Mouse (Mus musculus) small intestine, adult 2 months (tissue): Measurements from ENCODE around the gene 5730596B20Rik.

Source experiments
- CTCF ChIP-seq: fragments of 200-500 bp; IDR thresholded peaks from 2 replicates; pipeline ENCODE4 v1.5.1; 2012; ENCODE audit warnings: low read depth, mild to moderate bottlenecking, control low read depth, inconsistent platforms, low read length, moderate library complexity, mixed read lengths; ENCODE audit not compliant: insufficient replicate concordance, insufficient read length; ENCODE audit errors: extremely low read depth
- POLR2A ChIP-seq: fragments of 200-500 bp; IDR thresholded peaks from 2 replicates; pipeline ENCODE4 v1.6.1; 2012; ENCODE audit warnings: low read depth, mild to moderate bottlenecking, control low read depth, inconsistent platforms, low read length, moderate library complexity

DNA sequence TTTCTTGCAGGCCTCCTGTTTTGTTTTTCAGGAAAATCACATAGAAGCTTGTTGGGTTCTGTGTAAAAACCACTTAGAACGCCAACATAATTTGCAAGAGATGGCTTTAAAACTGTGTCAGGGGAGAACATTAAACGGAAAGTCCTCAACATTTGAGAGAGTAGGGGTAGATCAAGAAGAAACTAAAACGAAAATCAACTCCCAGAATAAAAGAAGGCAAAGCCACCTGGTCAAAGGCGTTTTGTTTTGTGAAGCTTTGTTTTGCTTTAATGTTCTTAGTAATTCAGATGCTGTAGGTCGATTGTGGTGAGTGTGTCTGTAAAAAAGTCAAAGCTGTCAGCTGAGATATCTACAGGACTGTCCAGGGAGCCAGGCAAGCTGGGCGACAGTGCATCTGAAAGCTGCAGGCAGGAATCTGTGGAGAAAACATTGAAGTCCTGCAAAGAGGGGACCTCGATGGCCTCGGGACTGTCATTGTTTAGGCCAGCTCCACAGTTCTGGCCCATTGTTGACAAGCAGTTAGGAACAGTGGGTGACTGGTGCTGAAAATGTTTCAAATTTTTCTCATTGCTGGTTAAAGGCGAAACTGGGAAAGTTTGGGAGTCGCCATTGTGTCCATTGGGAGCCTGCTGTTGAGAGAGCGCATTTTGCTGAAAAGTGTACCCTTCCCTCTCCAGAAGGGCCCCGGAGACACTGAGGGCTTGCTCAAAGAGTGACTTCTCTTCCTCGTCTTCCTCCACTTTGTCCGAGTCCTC is 14.5 kb upstream of the 5730596B20Rik start:
- no peak for TF ChIP-seq CTCF
- no peak for TF ChIP-seq POLR2A
